Mouse (Mus musculus): ENCODE results near the gene Aatk.

DNA sequence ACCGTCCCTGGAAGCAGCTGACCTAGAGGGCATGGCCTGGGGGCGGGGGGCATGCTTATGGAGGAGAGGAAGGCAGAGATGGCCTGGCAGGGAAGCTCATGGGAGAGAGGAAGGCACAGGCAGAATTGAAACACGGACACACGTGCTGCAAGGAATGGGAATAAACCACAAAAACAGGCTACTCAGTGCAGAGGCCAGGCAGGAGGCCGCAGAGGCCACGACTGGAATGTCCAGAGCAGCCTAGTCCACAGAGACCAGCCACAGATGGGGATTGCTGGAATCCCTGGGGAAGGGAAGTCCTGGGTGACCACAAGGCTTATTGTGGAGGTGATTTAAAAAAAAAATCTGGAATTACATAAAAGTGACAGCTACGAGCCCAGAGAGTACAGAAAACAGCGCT lies 2.1 kb upstream of the Aatk start:
- no peak for TF ChIP-seq POLR2A (IDR thresholded peaks at IDR 0.05; ENCODE audit: insufficient read depth, low read length)
- TF ChIP-seq CTCF (IDR thresholded peaks at IDR 0.05; ENCODE audit: low read depth, low read length), result no peak
- no peak for TF ChIP-seq EP300 (IDR thresholded peaks at IDR 0.05; ENCODE audit: insufficient read depth, low read depth, low read length)
